Mouse (Mus musculus): ENCODE results near the gene Marc1.
A peak's percentile ranks its signal among the peaks of the same experiment; 100 is the strongest.

DNA sequence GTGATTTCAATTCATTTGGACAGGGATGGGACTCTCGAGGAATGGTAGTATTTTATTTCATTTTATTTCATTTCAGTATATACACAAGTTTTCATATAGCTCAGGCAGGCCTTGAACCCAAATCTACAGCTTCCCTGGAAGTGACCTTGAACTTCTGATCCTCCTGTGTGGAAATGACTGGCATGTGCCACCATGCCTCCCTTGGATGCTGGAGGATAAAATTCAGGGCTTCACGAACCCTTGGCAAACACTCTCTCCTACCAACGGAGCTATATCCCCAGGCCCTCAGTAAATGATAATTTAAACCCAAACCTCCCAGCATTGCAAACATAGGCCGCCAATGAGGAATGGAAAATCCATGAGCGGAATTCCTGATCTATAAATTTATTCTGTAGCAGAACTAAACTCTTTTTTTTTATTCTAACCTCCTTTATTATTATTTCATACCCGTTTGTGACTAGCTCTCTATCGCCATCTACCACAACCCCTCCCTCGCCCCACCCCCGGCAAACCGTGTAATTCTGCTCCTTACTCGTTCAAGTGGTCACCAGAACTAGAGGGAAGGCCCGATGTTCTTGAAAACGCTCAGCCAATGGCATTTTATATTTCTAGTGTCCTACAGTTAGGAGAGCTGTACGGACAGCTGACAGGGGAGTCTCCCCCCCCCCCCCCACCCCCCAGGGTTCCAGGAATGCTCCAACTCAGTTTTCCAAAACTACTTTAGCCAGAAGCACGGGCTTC lies 33.4 kb upstream of the Marc1 start:
- peak; percentile 54 for TF ChIP-seq CTCF (IDR thresholded peaks at IDR 0.05; ENCODE audit: low read depth)
- TF ChIP-seq EP300 (optimal IDR thresholded peaks at IDR 0.05) = no peak

Measured in stomach, postnatal 0 days (tissue).